Mouse (Mus musculus) T-helper 2 cell (primary cell): ENCODE measurements around the gene Snd1.

Experiments used
- in situ Hi-C: fragments of 300-600 bp; cut with MboI, MseI; formaldehyde crosslinking; loops from one replicate; pipeline ENCODE4 v1.15.1; 2025; ENCODE audit warnings: high pct_unique_total_duplicates

Snd1 gene

DNA sequence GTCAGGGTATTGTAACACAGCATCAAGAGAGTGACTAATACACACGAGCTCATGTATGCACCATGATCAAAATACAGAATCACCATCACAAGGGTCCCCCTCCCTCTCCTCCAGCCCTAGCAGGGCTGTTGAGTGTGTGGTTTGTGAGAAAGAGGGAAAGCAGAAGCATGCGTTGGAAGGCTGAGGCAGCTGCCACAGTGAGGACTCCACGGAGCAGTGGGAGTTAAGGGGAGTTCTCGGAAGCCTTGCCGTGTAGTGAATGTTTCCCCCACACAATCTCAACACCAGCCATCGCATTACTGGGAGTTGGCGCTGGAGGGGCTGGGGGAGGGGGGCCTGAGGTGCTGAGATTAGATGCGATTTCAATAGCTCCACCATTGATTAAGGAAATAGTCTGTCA is 490.3 kb downstream of the Snd1 start:
- in situ Hi-C loops = loop anchor here (25.0 kb wide), 1 partner anchor 1253 kb away; no protein-coding TSS in a partner anchor

DNA sequence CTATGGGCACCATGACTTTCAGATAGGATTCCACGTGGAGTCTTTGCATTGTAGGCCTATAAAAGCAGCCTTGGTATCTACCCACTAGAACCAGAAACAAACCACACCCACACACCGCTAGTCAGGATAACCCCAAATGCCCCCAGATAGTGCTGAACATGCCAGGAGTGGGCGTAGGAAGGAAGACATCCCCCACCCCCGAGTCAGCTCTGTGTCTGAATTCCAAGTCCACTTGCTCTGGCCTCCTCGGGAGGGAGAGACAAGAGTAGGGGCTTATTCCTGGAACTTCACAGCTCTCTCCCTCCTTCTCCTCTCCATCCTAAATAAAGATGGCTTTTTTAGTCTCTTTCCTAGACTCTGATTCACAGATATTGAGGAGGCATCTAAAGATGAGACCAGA is 494.7 kb downstream of the Snd1 start:
- in situ Hi-C loops = loop anchor here (10.0 to 25.0 kb wide), 2 partner anchors 1257 to 1485 kb away; no protein-coding TSS in a partner anchor

DNA sequence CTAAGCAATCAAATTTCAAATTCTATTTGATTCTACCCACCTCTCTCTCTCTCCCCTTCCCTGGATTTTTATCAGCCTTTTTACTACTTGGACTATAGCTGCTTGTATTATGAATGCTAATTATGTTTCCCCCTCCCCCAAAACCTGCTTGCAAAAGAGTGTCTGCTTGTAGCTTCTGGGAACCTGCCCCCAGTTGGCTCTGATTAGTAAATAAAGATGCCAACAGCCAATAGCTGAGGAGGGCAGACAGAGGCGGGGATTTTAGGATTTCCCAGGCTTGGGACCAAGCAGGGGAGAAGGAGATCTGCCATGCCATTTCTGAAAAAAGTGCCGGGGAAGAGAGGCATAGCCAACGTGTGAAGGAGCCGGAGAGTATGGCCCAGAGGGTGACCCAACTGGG is 495.8 kb downstream of the Snd1 start:
- in situ Hi-C loops = loop anchor here (10.0 to 25.0 kb wide), 2 partner anchors 1258 to 1484 kb away; no protein-coding TSS in a partner anchor

DNA sequence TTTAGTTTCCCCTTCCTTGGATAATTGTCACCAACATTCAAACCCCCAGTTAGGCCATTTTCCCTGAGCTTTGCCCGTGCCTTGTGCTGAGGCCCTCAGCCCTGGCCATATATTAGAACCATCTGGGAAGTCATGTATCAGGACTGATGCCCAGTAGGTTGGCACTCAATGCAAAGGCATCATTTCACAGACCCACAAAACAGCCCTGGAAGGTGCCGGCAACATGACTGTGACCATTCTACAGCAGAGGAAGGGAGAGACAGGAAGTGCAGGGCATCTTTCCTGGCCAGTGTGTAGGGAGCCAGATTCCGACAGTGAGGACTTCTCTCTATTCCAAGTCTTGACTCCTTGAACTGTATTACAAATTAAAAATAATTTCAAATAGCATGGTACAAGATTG is 499.6 kb downstream of the Snd1 start:
- in situ Hi-C loops = loop anchor here (10.0 to 25.0 kb wide), 2 partner anchors 1262 to 1480 kb away; no protein-coding TSS in a partner anchor

DNA sequence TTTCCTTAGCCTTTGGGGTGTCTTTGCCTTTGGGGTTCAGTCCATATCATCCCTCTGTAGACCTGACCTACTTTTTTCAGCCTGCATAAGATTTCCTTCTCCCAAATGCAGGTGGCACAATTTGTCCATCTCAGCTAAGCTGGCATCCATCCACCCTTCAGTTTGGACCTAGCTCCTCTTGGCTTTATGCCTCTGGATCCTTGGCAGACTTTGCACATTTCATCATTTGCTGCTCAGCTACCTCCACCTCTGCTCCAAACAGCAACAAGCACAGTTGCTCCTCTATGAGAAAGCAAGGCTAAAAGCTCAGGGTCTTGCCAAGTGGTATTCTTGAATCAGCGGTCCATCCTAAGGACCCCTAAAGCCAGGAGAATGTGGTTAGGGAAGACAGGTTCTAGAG is 500.2 kb downstream of the Snd1 start:
- in situ Hi-C loops = loop anchor here (10.0 kb wide), 1 partner anchor 1480 kb away; no protein-coding TSS in a partner anchor

DNA sequence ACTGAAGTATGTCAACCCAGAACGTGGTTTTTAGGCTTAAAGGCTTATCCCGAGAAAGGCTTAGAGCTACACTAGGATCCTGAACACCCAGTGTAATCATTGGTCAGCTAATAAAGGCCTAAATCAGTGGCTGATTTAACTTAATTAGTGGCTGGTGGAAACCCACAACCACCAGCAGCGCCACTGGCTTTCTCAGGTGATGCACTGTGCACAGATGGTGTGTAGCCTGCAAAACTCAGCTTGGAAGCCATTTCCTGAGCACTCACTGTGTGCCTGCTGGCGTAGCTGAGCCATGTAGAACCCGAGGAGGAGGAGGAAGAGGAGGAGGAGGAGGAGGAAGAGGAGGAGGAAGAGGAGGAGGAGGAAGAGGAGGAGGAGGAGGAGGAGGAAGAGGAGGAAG is 503.1 kb downstream of the Snd1 start:
- in situ Hi-C loops = loop anchor here (10.0 kb wide), 1 partner anchor 1477 kb away; no protein-coding TSS in a partner anchor

DNA sequence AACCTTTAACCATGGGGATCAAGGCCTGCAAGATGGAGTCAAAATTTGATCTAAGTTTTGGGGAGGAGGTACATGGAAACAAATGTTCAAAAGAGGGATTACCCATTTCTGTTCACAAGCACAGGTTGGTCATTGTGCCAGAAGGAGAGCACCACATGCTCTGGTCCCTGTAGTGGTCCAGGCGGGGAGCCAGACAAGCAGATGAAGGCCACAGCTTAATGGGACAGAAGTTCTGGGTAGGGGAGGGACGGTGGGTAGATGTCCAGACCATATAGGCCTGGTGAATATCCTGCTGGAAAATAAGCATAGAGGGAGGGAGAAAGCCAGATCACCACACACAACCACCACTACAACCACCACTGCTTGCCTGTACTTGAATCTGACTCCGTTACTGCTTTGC is 503.9 kb downstream of the Snd1 start:
- in situ Hi-C loops = loop anchor here (10.0 kb wide), 1 partner anchor 1476 kb away; no protein-coding TSS in a partner anchor

DNA sequence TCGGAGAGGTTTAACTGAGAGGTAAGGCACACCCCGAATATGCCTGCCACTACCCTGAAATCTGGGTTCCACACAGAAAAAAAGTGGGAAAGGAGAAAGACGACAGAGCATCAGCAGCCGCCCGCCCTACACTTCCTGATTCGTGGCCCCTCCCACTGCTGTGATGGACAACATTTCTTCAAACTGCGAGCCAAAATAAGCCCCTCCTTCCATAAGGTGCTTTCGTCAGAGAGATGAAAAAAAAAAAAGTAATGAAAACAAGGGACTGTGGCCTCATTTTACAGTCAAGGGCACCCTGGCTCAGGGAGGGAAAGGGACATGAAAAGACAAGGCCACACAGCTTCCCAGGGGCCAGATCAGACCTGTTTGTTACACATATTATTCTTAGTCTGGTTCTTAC is 504.6 kb downstream of the Snd1 start:
- in situ Hi-C loops = loop anchor here (10.0 kb wide), 1 partner anchor 1475 kb away; no protein-coding TSS in a partner anchor

DNA sequence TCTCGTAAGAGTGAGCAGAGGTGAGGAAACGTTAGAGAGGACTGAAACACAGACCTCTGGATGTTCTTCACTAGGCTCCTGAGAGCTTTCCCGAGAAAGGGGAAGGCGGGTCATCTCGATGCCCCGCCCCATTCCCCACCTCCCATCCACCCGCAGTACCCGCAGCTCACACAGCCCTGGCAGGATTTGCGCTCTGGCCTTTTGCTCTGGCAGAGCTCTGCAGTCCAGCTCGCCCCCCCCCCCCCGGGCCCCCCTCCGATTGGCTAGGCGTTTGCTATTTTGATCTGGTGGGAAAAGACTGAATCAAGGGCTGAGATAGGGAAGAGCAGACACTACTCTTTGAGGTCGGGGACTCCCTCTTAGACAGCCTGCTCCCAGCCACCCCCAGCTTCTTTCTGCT is 505.3 kb downstream of the Snd1 start:
- in situ Hi-C loops = no loop called here

DNA sequence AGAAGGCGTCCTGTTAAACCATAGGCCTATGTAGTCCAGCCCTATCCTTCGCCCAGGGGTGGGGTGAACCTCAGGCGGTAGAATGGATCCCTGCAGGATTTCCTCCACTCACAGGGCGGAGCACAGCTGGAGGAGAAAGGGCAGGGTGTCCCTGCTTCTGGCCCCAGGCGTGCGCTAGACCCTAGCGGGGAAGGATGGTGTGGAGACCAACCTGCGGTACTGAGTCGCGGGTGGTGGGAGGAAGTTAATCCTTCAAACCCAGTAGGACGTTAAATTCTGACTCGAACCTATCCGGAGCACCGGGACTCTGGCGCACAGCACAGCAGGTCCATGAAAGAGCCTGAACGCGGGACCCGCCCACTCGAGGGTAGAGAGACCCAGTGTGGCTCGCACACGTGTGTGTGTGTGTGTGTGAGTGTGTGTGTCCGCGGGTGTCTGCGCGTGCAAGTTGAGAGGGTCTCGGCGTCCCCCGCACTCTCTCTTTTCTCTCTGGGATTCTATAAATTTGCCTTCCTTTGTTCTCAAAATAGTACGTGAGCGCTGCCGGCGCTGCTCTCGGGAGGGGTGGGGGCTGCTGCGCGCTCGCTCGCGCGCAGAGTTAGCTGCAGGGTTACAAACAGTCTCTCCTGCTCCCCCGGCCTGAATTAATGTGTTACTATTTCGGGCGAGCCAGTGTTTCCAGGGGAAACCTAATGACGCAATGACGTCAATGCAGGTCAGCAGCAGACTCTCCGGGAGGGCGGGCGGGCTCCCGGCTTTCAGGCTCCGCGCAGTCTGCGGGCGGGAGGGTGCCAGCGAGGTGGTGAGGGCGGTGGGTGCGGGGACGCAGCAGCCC is 506.0 kb downstream of the Snd1 start:
- in situ Hi-C loops = no loop called here

DNA sequence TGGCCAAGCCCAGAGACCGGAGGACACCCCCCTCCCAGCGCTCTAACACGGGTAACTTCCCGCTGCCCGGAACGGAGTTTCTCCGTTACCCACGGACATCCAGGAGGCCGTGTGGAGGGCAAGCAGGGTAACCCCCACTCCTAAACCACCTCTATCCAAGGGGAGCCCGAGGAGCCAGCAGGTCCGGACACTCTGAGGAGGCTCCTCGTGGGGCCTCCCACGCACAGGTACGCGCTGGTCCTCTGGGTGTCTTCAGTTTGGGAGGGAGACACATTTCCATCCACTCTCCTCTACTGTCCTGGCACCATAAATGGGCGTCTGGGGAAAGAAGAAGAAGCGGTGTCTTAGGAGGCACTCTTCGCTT is 506.6 kb downstream of the Snd1 start:
- in situ Hi-C loops = no loop called here

DNA sequence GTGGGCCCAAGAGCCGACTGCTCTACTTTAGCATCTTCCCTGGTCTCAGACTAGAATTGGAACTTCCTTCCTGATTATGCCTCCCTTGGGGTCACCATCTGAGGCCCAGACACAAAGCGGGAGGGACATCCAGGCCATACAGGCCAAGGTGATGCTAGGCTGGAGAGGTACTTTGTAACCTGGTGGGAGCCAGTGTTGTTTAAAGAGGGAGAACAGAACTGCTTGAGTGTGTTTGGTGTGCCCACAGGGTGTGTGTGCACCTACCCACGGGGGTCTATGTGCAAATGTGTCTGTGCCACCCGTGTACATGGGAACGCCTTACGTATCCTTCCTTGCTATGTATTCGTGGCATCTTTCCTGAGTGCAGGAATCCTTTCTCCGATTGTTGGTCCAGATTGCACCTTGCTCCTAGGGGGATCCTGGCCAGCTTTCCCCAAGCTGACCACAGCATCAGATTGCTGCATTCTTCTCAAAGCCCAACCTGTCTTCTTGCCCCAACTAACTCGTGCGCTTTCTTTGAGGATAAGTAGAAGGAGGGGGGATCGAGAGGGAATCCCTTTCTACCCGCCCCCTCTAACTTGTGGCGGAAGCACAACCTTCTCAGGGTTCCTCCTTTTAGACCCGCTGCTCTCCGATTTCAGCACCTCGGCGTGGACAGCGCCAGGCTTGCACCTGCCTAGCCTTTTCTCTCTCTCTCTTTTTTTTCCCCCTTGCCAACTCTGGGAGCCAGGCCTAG is 507.2 kb downstream of the Snd1 start:
- in situ Hi-C loops = no loop called here

DNA sequence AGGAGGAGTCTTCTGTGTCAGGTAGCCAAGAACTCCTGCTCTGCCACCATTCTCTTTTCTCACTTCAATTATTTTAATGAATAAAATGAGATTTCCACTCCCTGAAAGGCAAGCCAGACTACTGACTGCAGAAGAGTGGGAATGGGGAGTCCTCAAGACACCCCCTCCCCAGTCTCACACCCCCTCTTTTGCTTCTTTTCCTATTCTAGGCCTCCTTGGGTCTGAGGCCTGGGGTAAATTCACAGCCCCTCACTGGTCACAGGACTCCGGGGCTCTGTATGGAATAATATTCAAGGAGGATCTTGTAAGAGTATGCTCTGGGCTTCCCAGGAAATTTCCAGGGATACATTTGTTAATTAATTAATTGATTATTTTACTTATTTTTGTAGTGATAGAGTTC is 507.9 kb downstream of the Snd1 start:
- in situ Hi-C loops = no loop called here
